Mouse (Mus musculus) heart, postnatal 0 days (tissue): Measurements from ENCODE around the gene Pth1r.

ENCODE experiments used
- CTCF ChIP-seq: IDR thresholded peaks from 2 replicates; pipeline ENCODE4 v1.5.1; 2016; ENCODE audit warnings: antibody characterized with exemption, control low read depth, low read depth
- EP300 ChIP-seq: IDR thresholded peaks from 2 replicates; pipeline ENCODE4 v1.6.1; 2016; ENCODE audit warnings: antibody characterized with exemption, low read depth

GRCm38 (mm10) chr9:110734154-110734553 is 12.8 kb downstream of the Pth1r start:
- TF ChIP-seq CTCF (no peak), EP300 (no peak)
